Mouse (Mus musculus): ENCODE results near the gene Myt1l.

The Myt1l gene

GRCm38 (mm10) chr12:29528031-29528771 is at the start of gene Myt1l:
Myt1l (plus strand) TSS chr12:29528384.
- in situ Hi-C loops (cut with MboI, MseI) = no loop called here

GRCm38 (mm10) chr12:29486424-29487035 is 41.7 kb upstream of the Myt1l start:
- in situ Hi-C loops (cut with MboI, MseI) = no loop called here

- in situ Hi-C loops (cut with MboI, MseI) = no loop called here
These were observed 1.9 kb upstream of the Myt1l start for GRCm38 (mm10) chr12:29526236-29526644.

GRCm38 (mm10) chr12:29527048-29527761 is 979 bp upstream of the Myt1l start:
- in situ Hi-C loops (cut with MboI, MseI) = no loop called here

- in situ Hi-C loops (cut with MboI, MseI) = no loop called here
These were observed 2.1 kb downstream of the Myt1l start for GRCm38 (mm10) chr12:29530241-29530725.

GRCm38 (mm10) chr12:29530823-29531222 is 2.6 kb downstream of the Myt1l start:
- in situ Hi-C loops (cut with MboI, MseI) = no loop called here

GRCm38 (mm10) chr12:29533071-29533876 is 5.1 kb downstream of the Myt1l start:
- in situ Hi-C loops (cut with MboI, MseI) = no loop called here

GRCm38 (mm10) chr12:29534326-29534725 is 6.1 kb downstream of the Myt1l start:
- in situ Hi-C loops (cut with MboI, MseI) = no loop called here

GRCm38 (mm10) chr12:29534761-29535300 is 6.6 kb downstream of the Myt1l start:
- in situ Hi-C loops (cut with MboI, MseI) = no loop called here

- in situ Hi-C loops (cut with MboI, MseI) = no loop called here
These were observed 9.7 kb downstream of the Myt1l start for GRCm38 (mm10) chr12:29537916-29538315.

GRCm38 (mm10) chr12:29538456-29538855 is 10.3 kb downstream of the Myt1l start:
- in situ Hi-C loops (cut with MboI, MseI) = no loop called here

- in situ Hi-C loops (cut with MboI, MseI) = no loop called here
These were observed 10.9 kb downstream of the Myt1l start for GRCm38 (mm10) chr12:29539106-29539505.

GRCm38 (mm10) chr12:29540741-29541140 is 12.6 kb downstream of the Myt1l start:
- in situ Hi-C loops (cut with MboI, MseI) = no loop called here

GRCm38 (mm10) chr12:29546073-29546472 is 17.9 kb downstream of the Myt1l start:
- in situ Hi-C loops (cut with MboI, MseI) = no loop called here

- in situ Hi-C loops (cut with MboI, MseI) = no loop called here
These were observed 18.9 kb downstream of the Myt1l start for GRCm38 (mm10) chr12:29547112-29547511.

- in situ Hi-C loops (cut with MboI, MseI) = no loop called here
These were observed 19.6 kb downstream of the Myt1l start for GRCm38 (mm10) chr12:29547755-29548154.

- in situ Hi-C loops (cut with MboI, MseI) = no loop called here
These were observed 25.0 kb downstream of the Myt1l start for GRCm38 (mm10) chr12:29553138-29553537.

GRCm38 (mm10) chr12:29555718-29556117 is 27.5 kb downstream of the Myt1l start:
- in situ Hi-C loops (cut with MboI, MseI) = no loop called here

- in situ Hi-C loops (cut with MboI, MseI) = no loop called here
These were observed 28.2 kb downstream of the Myt1l start for GRCm38 (mm10) chr12:29556408-29556807.

GRCm38 (mm10) chr12:29556901-29557300 is 28.7 kb downstream of the Myt1l start:
- in situ Hi-C loops (cut with MboI, MseI) = no loop called here

GRCm38 (mm10) chr12:29559769-29560168 is 31.6 kb downstream of the Myt1l start:
- in situ Hi-C loops (cut with MboI, MseI) = no loop called here
